Mouse (Mus musculus) frontal cortex, adult 2 months (tissue): ENCODE measurements around the gene Polr3gl. TPM values are rescaled to one million over a fixed set of nuclear protein-coding genes. Genes with fewer than 3 reads are reported as not detected.
A peak's percentile ranks its signal among the peaks of the same experiment; 100 is the strongest.

Experiments
- DNase-seq, 2 experiments: peaks; one replicate each; pipeline ENCODE4 v3.0.0; 2022; ENCODE audit warnings: low spot score in 1 of 2; ENCODE audit errors: extremely low spot score in 1 of 2
- polyA plus RNA-seq: library from polyadenylated mRNA; depleted of rRNA; stranded (reverse); fragments of >200 nt; gene quantifications from 2 replicates; pipeline ENCODE4 v1.2.3, GENCODE M21; 2012

Polr3gl gene
- polyA plus RNA-seq, 1 experiment: 84.3 TPM

DNA sequence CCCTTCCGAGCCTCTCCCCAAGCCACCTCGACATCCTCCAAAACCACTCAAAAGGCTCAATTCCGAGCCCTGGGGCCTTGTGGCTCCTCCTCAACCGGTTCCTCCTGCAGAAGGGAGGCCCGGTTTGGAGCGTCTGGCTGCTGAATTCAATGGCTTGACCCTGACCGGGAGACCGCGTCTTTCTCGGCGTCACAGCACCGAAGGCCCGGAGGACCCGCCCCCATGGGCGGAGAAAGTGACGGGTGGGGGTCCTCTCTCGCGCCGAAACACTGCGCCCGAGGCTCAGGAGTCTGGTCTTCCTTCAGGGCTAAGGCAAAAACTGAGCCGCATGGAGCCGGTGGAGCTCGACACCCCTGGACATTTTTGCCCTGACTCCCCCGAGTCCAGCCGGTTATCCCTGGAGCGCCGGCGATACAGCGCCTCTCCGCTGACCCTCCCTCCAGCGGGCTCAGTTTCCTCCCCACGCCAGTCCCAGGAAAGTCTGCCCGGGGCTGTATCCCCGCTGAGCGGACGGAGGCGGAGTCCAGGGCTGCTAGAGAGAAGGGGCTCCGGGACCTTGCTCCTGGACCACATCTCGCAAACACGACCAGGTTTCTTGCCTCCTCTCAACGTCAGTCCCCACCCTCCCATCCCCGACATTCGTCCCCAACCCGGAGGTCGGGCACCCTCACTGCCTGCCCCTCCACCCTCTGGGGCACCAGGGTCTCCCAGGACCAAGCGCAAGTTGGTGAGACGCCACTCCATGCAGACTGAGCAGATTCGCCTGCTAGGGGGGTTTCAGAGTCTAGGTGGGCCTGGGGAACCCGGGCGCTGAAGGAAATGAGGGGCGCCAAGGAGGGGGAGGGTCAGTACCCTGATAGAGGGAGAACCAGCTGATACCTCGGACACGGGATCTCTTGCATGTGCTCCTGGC, 4.4 kb upstream of the Polr3gl start:
- peak in 1 of 2 experiments; percentile 16 for DNase-seq

DNA sequence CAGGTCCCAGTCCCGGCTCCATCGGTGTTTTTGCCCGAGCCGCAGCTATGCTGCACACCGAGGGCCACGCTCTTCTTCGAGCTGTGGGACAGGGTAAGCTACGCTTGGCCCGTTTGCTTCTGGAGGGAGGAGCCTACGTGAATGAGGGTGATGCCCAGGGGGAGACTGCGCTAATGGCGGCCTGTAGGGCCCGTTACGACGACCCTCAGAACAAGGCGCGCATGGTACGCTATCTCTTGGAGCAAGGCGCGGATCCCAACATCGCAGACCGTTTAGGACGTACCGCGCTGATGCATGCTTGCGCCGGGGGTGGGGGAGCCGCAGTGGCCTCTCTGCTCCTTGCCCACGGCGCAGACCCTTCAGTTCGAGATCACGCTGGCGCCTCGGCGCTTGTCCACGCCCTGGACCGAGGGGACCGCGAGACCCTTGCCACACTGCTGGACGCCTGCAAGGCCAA, 3.5 kb upstream of the Polr3gl start:
- no peak for DNase-seq

DNA sequence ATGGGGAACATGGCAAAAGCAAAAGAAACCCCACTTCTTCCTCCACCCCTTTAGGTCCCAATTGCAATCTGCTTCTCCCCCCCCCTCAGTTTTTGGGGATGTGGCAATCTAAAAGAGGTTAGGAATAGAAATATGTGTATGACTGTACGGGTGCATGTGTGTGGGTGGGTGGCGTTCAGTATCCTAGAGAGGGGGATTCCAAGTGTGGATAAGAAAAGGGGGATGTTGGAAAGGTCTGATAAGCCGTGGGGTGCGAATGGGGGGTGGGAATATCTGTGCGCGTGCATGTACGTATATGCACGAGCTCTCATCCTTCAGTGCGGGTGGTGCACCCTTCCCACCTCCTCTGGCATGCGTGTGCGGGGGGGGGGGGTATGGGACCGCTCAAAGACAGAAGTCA, 2.9 kb upstream of the Polr3gl start:
- DNase-seq: peak in 1 of 2 experiments; percentile 39

- DNase-seq: peak; percentile 75 to 88
Observed at GRCm38 (mm10) chr3:96596228-96596707, 2.3 kb upstream of the Polr3gl start, which contains the start of gene Ankrd34a. Gene Ankrd34a, plus strand, starts transcription at chr3:96596636.

DNA sequence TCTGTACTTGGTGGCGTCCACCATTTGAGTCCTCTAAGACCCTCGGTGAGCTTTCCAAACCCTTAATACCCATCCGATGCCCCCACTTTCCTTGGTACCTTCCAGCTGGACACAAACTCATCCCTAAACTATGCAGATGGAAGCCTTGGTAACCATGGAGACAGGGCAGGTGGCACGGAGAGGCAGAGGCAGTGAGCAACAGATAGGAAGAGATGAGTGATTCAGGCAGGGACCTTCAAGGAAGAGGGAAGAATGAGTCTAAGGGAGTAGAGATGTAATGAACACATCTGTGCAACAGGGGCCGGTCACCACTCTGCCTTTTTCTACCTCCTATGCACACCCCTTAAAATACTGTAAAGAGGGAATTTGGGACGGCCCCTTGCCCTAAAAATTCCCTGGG, 1.7 kb upstream of the Polr3gl start:
- peak; percentile 65 to 68 for DNase-seq

DNA sequence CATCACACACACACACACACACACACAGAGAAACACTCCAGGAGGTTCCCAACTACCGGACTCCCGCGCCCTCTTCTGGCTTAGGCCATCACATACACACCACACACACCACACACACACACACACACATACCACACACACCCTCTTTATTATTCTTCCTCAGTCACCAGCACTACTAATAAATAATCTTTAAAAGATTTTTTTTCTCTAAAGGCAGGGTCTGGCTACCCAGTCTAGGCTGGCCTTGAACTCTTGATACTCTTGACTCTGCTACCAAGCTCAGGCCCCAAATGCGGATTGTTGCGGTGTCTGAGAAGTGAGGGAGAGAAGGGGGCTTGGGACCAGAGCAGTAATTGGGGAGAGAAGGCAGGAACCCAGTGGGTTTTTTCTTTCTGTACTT, 870 bp upstream of the Polr3gl start:
- DNase-seq: no peak

DNA sequence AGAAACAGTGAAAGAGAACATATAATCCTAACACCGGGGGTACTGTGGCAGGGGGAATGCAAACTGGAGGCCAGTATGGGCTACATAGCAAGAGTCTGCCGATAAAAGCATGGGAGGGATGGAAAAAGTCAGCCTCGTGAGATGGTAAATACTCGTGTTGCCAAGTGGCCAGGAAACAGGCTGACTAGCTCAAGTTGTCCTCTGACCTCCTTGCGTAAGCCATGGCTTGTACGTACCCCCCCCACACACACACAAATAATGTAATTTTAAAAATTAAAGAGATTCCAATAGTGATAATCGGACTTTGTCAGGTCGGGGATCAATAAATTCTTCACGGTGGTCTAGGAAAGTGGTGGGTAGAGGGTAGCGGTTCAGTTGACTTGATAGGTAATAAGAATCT, 607 bp downstream of the Polr3gl start:
- DNase-seq: no peak

GRCm38 (mm10) chr3:96590657-96591056, 3.3 kb downstream of the Polr3gl start:
- DNase-seq: no peak

DNA sequence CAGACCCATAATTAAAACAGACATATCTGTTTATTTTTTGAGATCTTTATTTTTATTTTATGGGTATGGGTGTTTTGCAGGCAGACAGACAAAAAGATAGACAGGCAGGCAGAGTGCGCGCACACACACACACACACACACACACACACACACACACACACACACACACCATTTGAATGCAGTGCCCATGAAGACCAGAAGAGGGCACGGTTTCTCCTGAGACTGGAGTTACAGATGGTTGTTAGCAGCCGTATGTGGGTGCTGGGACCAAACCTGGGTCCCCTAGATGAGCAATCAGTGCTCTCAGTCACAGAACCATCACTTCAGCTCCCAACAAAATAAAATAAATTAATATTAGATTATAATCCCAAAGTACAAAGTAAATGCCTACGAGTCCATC, 10.6 kb downstream of the Polr3gl start:
- DNase-seq: no peak

DNA sequence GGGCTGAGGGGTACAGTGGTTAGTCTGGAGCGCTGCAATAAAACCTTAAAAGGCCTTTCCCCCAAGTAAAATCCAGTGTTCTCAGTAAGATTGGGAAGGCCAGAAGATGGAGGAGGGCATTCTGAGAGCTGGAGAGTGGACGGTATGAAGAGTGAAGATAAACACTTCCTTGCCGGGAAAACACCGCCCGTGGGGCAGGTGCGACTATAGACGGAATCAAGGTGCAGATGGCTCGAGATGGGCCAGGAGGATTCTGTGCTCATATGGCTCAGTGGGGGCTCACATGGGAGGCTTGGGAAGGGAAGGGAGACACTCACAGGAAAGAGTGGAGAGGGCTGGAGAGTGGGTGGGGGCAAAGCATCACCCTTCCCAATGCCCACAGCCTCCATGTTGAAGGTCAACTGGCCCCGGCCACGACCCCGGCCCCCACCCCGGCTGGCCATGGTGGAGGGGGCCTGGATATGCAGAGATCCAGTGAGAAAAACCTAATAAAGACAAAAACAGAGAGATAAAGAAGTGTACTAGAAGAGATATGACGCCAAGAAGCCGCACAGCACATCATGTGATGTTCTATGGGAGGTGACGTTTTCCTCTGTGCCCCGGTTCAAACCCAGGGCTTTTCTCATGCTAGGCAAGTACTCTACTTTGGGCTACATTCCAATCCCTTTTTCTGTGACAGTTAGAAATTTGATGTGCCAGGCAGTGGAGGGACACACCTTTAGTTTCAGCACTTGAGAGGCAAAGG, 12.0 kb downstream of the Polr3gl start:
- DNase-seq: no peak

GRCm38 (mm10) chr3:96581141-96581540, 12.8 kb downstream of the Polr3gl start:
- DNase-seq: no peak

DNA sequence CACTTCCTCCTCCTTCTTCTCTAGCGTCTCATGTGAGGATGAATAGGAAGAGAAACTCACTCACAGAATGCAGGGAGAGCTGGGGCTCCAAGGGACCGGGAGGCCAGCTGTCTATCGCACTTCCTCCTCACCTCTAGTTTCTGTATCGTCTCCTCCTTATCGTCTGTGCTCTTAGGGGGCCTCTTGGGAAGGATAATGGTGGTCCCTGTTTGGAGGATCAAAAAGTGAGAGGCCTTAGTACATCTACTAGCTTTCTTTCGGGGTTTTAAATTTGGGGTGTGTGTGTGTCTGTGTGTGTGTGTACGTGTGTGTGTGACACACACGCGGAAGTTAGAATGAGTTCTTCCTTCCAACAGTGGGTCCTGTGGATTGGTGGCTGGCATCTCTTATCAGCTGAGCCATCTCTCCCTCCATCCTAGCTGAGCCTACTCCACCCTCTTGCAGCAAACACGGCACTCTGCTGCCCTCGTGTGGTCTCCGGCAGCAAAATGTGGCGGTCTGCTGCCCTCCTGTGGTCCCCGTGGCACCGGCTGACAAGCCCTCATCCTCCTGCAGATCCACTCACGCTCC, 14.0 kb downstream of the Polr3gl start:
- DNase-seq: peak; percentile 85 to 95

GRCm38 (mm10) chr3:96579239-96579750, 14.7 kb downstream of the Polr3gl start:
- no peak for DNase-seq

DNA sequence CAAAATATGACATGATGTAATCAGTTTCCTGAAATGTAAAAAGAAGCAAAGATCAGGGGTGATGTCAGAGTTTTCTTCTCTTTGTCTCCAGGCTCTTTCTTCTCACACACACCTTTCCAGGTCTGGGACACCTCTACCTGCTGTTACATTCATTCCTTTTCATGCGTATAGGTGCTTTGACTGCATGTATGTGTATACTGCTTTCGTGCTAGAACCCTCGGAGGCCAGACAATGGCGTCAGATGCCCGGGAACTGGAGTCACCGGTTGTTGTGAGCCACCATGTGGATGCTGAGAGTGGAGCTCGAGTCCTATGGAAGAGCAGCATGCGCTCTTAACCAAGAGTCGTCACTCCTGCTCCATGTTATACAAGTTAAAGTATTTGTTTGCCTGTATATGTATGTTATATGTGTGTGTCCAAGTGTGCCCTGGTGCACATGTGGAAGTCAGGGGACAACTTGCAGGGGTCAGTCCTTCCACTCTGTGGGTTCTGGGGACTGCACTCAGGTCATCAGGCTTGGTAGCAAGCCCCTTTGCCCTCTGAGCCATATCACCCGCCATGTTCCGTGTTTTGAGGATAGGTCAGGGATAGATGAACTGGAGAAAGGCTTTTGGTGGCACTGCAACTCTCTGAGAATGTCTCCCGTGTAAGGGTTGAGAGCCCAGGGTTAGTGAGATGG, 15.3 kb downstream of the Polr3gl start:
- no peak for DNase-seq

- no peak for DNase-seq
Observed at GRCm38 (mm10) chr3:96577566-96577965, 16.4 kb downstream of the Polr3gl start.

DNA sequence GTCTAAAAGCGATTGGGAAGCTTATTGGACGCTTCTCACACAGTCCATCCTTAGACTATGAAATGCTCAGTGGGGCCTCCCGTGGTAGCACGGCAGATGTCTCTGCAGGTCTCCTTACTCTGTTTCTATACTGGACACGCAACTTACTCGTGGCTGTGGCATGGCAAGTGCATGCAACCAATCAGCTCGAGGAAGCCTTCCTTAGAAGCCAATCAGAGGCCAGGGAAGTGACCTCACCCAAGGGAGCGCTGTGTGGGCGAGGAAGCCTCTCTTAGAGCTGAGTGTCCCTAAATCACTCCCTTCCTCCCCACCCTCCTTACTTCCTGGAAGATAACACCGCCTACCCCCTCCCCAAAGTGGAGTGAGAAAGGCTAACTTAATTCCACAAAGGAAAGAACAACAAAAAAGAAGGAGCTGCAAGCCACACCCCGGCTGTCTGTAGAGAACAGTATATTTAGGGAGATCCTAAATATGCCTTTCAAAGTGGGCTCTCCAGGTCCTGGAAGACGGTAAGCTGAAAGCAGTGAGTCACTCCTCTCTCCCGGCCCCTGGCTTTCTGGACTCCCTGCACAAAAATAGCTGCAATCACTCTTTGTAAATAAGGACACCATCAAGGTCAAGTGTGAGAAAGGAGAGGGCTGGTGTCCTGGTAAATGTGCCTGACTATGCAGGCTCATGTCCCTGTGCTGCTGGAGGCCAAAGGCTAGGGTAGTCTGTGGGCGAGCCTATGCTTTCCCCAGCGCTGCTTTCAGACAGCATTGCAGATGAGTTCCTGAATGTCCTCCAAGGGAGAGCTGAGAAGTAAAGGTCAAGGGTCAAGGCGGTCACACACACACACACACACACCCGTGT, 17.1 kb downstream of the Polr3gl start, which contains the start of gene Gm16253:
Gm16253 (plus strand) TSS at position 295 of the 852 bp plus-strand sequence.
- peak; percentile 93 to 94 for DNase-seq

GRCm38 (mm10) chr3:96576005-96576658, 17.8 kb downstream of the Polr3gl start:
- no peak for DNase-seq

DNA sequence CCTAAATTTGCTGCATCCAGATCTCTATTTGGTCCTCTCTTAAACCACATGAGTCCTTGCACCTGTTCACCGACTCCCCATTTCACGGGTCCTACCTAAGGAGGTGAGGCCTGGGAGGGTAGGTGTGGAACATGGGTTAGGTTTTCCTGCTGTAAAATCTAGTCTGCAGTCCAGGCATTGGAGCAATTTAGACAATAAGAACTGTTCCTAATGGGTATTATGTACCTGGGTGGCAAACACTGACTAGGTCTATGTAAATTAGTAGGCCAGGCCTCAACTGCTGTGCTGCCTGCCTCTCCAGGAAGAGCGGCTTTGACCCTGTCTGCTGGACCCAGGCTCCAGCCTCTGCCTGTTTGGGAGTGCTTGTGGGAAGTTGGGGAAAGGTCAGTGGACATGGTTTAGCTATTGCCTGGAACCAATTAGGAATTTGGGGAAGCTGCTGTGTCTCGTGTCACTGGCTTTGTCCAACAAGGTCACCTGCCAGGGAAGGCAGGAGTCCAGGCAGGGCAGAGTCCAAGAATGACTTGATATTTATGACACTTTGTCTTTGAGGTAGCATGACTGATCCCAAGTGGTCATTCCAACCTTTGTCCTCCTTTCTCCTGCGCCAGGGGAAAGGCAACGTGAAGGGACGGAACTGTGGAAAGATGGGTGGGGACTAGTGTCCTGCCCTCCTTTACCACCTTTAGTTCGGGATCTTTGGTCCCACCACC, 18.6 kb downstream of the Polr3gl start:
- DNase-seq: no peak
